Mouse (Mus musculus) liver, embryonic 15.5 days (tissue): ENCODE measurements around the gene Slc25a23. TPM values are rescaled to one million over a fixed set of nuclear protein-coding genes. Genes with fewer than 3 reads are reported as not detected.

Experiments
- ATAC-seq: fragments of 200-750 bp; cut with Nextera tagmentation; 2 replicates; pipeline ENCODE4 v1.8.0; 2017; ENCODE audit warnings: moderate number of reproducible peaks, mild to moderate bottlenecking, moderate library complexity; ENCODE audit not compliant: insufficient read depth
- H3K27ac ChIP-seq: fragments of 300-500 bp; sonication (generic); replicated peaks from 2 replicates; pipeline ENCODE4 v1.5.1; 2015; ENCODE audit warnings: mild to moderate bottlenecking, inconsistent platforms
- H3K27me3 ChIP-seq: fragments of 300-500 bp; sonication (generic); 2 replicates; pipeline ENCODE4 v1.6.1; 2015; ENCODE audit warnings: mild to moderate bottlenecking, inconsistent platforms
- H3K36me3 ChIP-seq: fragments of 300-500 bp; sonication (generic); replicated peaks from 2 replicates; pipeline ENCODE4 v1.6.1; 2015; ENCODE audit warnings: moderate library complexity, mild to moderate bottlenecking, inconsistent platforms
- H3K4me1 ChIP-seq: fragments of 300-500 bp; sonication (generic); replicated peaks from 2 replicates; pipeline ENCODE4 v1.6.1; 2015; ENCODE audit warnings: inconsistent platforms
- H3K4me2 ChIP-seq: fragments of 300-500 bp; sonication (generic); 2 replicates; pipeline ENCODE4 v1.6.1; 2015; ENCODE audit warnings: moderate library complexity, mild to moderate bottlenecking, inconsistent platforms
- H3K4me3 ChIP-seq: fragments of 300-500 bp; sonication (generic); replicated peaks from 2 replicates; pipeline ENCODE4 v1.5.1; 2015; ENCODE audit warnings: mild to moderate bottlenecking, inconsistent platforms
- H3K9ac ChIP-seq: fragments of 300-500 bp; sonication (generic); 2 replicates; pipeline ENCODE4 v1.6.1; 2015; ENCODE audit warnings: moderate library complexity, mild to moderate bottlenecking, inconsistent platforms
- H3K9me3 ChIP-seq: fragments of 300-500 bp; sonication (generic); replicated peaks from 2 replicates; pipeline ENCODE4 v1.6.1; 2016; ENCODE audit warnings: inconsistent platforms
- WGBS: fragments of 180-500 bp; shearing (Covaris S2); methylation state at CpG from one replicate; pipeline ENCODE4 v1.1.7; 2015; ENCODE audit warnings: mixed read lengths; ENCODE audit not compliant: insufficient replicate concordance; 5-methylcytosine and 5-hydroxymethylcytosine counted together
- polyA plus RNA-seq: library from polyadenylated mRNA; unstranded; fragments of >200 nt; fragmentation: Nextera tagmentation; extraction: Ambion mirVana; gene quantifications from 2 replicates; pipeline ENCODE4 v1.2.1, GENCODE M21; 2015

Gene Slc25a23
- 4.9 and 7.0 TPM in 2 replicates for polyA plus RNA-seq

GRCm38 (mm10) chr17:57059486-57059977 lies at the start of gene Slc25a23:
Gene Slc25a23 (minus strand): TSS chr17:57059863.
- Histone ChIP-seq H3K4me2 (peak within 1 kb of the TSS; percentile 91), H3K36me3 (no peaks in the 10 kb centered on the region), H3K9me3 (no peaks in the 10 kb centered on the region), H3K27me3 (peaks cover 68% of the 10 kb centered on the region), H3K4me3 (peak within 1 kb of the TSS; percentile 64), H3K27ac (peak within 1 kb of the TSS; percentile 75), H3K4me1 (peaks cover 42% of the 10 kb centered on the region), H3K9ac (peak within 1 kb of the TSS; percentile 66)
- ATAC-seq, result peak; percentile 22
- 1% methylated on average over 44 of the region's 45 CpGs for WGBS

- H3K27me3 ChIP-seq, result peaks cover 43% of the 10 kb centered on the region
- no peak overlapping the region for H3K27ac ChIP-seq
- 39% methylated on average over 5 of the region's 5 CpGs for WGBS
- H3K9me3 ChIP-seq, result no peaks in the 10 kb centered on the region
- no peaks in the 10 kb centered on the region for H3K36me3 ChIP-seq
- no peak overlapping the region for H3K4me3 ChIP-seq
- H3K4me2 ChIP-seq, result no peak overlapping the region
- H3K4me1 ChIP-seq, result peaks cover 10% of the 10 kb centered on the region
- ATAC-seq, result no peak
- no peak overlapping the region for H3K9ac ChIP-seq
These were observed 49.1 kb upstream of the Slc25a23 start for GRCm38 (mm10) chr17:57108666-57109171.

- Histone ChIP-seq H3K9me3 (no peaks in the 10 kb centered on the region), H3K27me3 (peaks cover 45% of the 10 kb centered on the region), H3K9ac (no peak overlapping the region), H3K4me1 (peaks cover 10% of the 10 kb centered on the region), H3K36me3 (no peaks in the 10 kb centered on the region), H3K4me2 (no peak overlapping the region), H3K27ac (no peak overlapping the region), H3K4me3 (no peak overlapping the region)
- 56% methylated on average over 7 of the region's 7 CpGs for WGBS
- ATAC-seq, result no peak
These were observed 48.5 kb upstream of the Slc25a23 start for GRCm38 (mm10) chr17:57108040-57108665.

- H3K27me3 ChIP-seq, result peaks cover 45% of the 10 kb centered on the region
- no peaks in the 10 kb centered on the region for H3K36me3 ChIP-seq
- H3K4me3 ChIP-seq, result no peak overlapping the region
- no peak for ATAC-seq
- H3K4me2 ChIP-seq, result no peak overlapping the region
- no peak overlapping the region for H3K9ac ChIP-seq
- 65% methylated on average over 5 of the region's 5 CpGs for WGBS
- H3K4me1 ChIP-seq, result peaks cover 10% of the 10 kb centered on the region
- H3K27ac ChIP-seq, result no peak overlapping the region
- H3K9me3 ChIP-seq, result no peaks in the 10 kb centered on the region
These were observed 47.4 kb upstream of the Slc25a23 start for GRCm38 (mm10) chr17:57107064-57107463.

- H3K4me3 ChIP-seq, result peak overlapping the region; percentile 53
- H3K9me3 ChIP-seq, result no peaks in the 10 kb centered on the region
- peaks cover 45% of the 10 kb centered on the region for H3K27me3 ChIP-seq
- H3K9ac ChIP-seq, result no peak overlapping the region
- WGBS, result 19% methylated on average over 9 of the region's 9 CpGs
- H3K27ac ChIP-seq, result no peak overlapping the region
- H3K36me3 ChIP-seq, result no peaks in the 10 kb centered on the region
- ATAC-seq, result no peak
- peak overlapping the region; percentile 74 for H3K4me2 ChIP-seq
- H3K4me1 ChIP-seq, result peaks cover 10% of the 10 kb centered on the region
These were observed 46.3 kb upstream of the Slc25a23 start for GRCm38 (mm10) chr17:57106035-57106368.

- no peaks in the 10 kb centered on the region for H3K36me3 ChIP-seq
These were observed 45.7 kb upstream of the Slc25a23 start, which contains the start of gene Tnfsf9 for GRCm38 (mm10) chr17:57105181-57106034. Gene Tnfsf9 (plus strand): TSS chr17:57105325.

GRCm38 (mm10) chr17:57104496-57104895 lies 44.8 kb upstream of the Slc25a23 start:
- H3K4me3 ChIP-seq, result peak overlapping the region; percentile 53

More at GRCm38 (mm10) chr17:57105181-57106034, 45.7 kb upstream of the Slc25a23 start, which contains the start of gene Tnfsf9:
- peak within 1 kb of the TSS; percentile 74 for H3K4me2 ChIP-seq
- WGBS, result 1% methylated on average over 60 of the region's 61 CpGs
- peaks cover 10% of the 10 kb centered on the region for H3K4me1 ChIP-seq
- ATAC-seq, result 0 out of 2 replicates have a peak, but pooled peaks have one; percentile 42
- H3K27me3 ChIP-seq, result peaks cover 45% of the 10 kb centered on the region
- no peak within 1 kb of the TSS for H3K9ac ChIP-seq
- peak within 1 kb of the TSS; percentile 53 for H3K4me3 ChIP-seq
- no peak within 1 kb of the TSS for H3K27ac ChIP-seq
- H3K9me3 ChIP-seq, result no peaks in the 10 kb centered on the region

GRCm38 (mm10) chr17:57102276-57102675 lies 42.6 kb upstream of the Slc25a23 start:
- Histone ChIP-seq H3K4me2 (no peak overlapping the region), H3K4me3 (no peak overlapping the region), H3K9me3 (no peaks in the 10 kb centered on the region), H3K9ac (no peak overlapping the region), H3K4me1 (peaks cover 13% of the 10 kb centered on the region), H3K27ac (no peak overlapping the region), H3K36me3 (no peaks in the 10 kb centered on the region), H3K27me3 (peaks cover 37% of the 10 kb centered on the region)
- no peak for ATAC-seq
- WGBS, result 52% methylated on average over 2 of the region's 2 CpGs

More at GRCm38 (mm10) chr17:57104496-57104895, 44.8 kb upstream of the Slc25a23 start:
- H3K27ac ChIP-seq, result no peak overlapping the region
- WGBS, result 28% methylated on average over 4 of the region's 4 CpGs
- H3K9me3 ChIP-seq, result no peaks in the 10 kb centered on the region
- H3K27me3 ChIP-seq, result peaks cover 43% of the 10 kb centered on the region
- H3K9ac ChIP-seq, result no peak overlapping the region
- ATAC-seq, result no peak
- peak overlapping the region; percentile 74 for H3K4me2 ChIP-seq
- no peaks in the 10 kb centered on the region for H3K36me3 ChIP-seq
- H3K4me1 ChIP-seq, result peaks cover 10% of the 10 kb centered on the region

- WGBS, result 5% methylated on average over 10 of the region's 10 CpGs
These were observed 40.1 kb upstream of the Slc25a23 start for GRCm38 (mm10) chr17:57099629-57100325.

GRCm38 (mm10) chr17:57098321-57098720 lies 38.7 kb upstream of the Slc25a23 start:
- 41% methylated on average over 5 of the region's 5 CpGs for WGBS
- peaks cover 4% of the 10 kb centered on the region; the same call in 1 of the 2 replicates for H3K27me3 ChIP-seq
- H3K4me2 ChIP-seq, result no peak overlapping the region
- no peaks in the 10 kb centered on the region for H3K9me3 ChIP-seq
- H3K36me3 ChIP-seq, result no peaks in the 10 kb centered on the region
- H3K4me1 ChIP-seq, result peaks cover 12% of the 10 kb centered on the region
- ATAC-seq, result no peak
- H3K9ac ChIP-seq, result no peak overlapping the region
- H3K27ac ChIP-seq, result no peak overlapping the region
- no peak overlapping the region for H3K4me3 ChIP-seq

More at GRCm38 (mm10) chr17:57099629-57100325, 40.1 kb upstream of the Slc25a23 start:
- Histone ChIP-seq H3K4me3 (no peak overlapping the region), H3K4me2 (peak overlapping the region; percentile 23; the same call in 1 of the 2 replicates), H3K9ac (no peak overlapping the region), H3K9me3 (no peaks in the 10 kb centered on the region), H3K27me3 (peaks cover 16% of the 10 kb centered on the region), H3K27ac (no peak overlapping the region), H3K36me3 (no peaks in the 10 kb centered on the region), H3K4me1 (peaks cover 12% of the 10 kb centered on the region)
- ATAC-seq, result peak; percentile 40; the same call in 1 of the 2 replicates
